ENCODE assay signal across 9 mouse cellular contexts in genomic region chr5:123128426-123129169, GRCm38 (mm10). TPM values are rescaled to one million over a fixed set of nuclear protein-coding genes. Genes with fewer than 3 reads are reported as not detected.
DNase-seq lines count a peak whose midpoint lies in the region; ATAC-seq and TF ChIP-seq lines count a peak whose summit lies in the region.
"Had no signal": no experiment of that assay in that cellular context is flagged by ENCODE, and none has a peak within 500 bp of the region (broad histone marks: within the 10 kb centered on the region; RNA-seq: fewer than 3 reads in every experiment).

No protein-coding gene starts in this region.

- peak overlapping the region; percentile 7; the same call in 1 of the 2 replicates for H3K9ac ChIP-seq in heart, embryonic 11.5 days (ENCODE audit: low read depth, low read length)
- 0 out of 2 replicates have a peak overlapping the region, but pooled peaks have one; percentile 19 for H3K9ac ChIP-seq in lung, postnatal 0 days (replicated peaks; ENCODE audit: low read depth)
- peak overlapping the region; percentile 13; the same call in 1 of the 2 replicates for H3K9ac ChIP-seq in stomach, embryonic 16.5 days (ENCODE audit: low read length)
- no peak overlapping the region for H3K9ac ChIP-seq in intestine, postnatal 0 days (ENCODE audit: low read depth, low read length)

- H3K9me3 ChIP-seq in heart, embryonic 11.5 days (replicated peaks; ENCODE audit: control insufficient read depth, low read length) = no peaks in the 10 kb centered on the region
- no peaks in the 10 kb centered on the region for H3K9me3 ChIP-seq in lung, postnatal 0 days (ENCODE audit: low read length)
- H3K9me3 ChIP-seq in stomach, embryonic 16.5 days (replicated peaks; ENCODE audit: control insufficient read depth, low read length) = no peaks in the 10 kb centered on the region
- no peaks in the 10 kb centered on the region for H3K9me3 ChIP-seq in intestine, postnatal 0 days (ENCODE audit: control insufficient read depth)

- WGBS in cerebellum, adult 2 months = 58% methylated on average over 10 of the region's 10 CpGs
- WGBS in heart, embryonic 11.5 days (ENCODE audit: insufficient replicate concordance) = 46% methylated on average over 10 of the region's 10 CpGs
- WGBS in lung, postnatal 0 days = 36% methylated on average over 10 of the region's 10 CpGs
- 60% methylated on average over 10 of the region's 10 CpGs for WGBS in stomach, embryonic 16.5 days
- WGBS in intestine, postnatal 0 days = 73% methylated on average over 10 of the region's 10 CpGs
- 52% methylated on average over 10 of the region's 10 CpGs for WGBS in kidney, adult 2 months

- DNase-seq in cerebellum, adult 9-11 months = peak; percentile 40
- no peak for DNase-seq in cerebellum, adult 2 months
- peak; percentile 68 for DNase-seq in lung, postnatal 0 days (ENCODE audit: low spot score)
- DNase-seq in urinary bladder, postnatal 25 days (ENCODE audit: low spot score) = no peak
- no peak for DNase-seq in kidney, adult 2 months
- DNase-seq: kidney, postnatal 14 days had no signal

- no peak for TF ChIP-seq EP300 in lung, postnatal 0 days (IDR thresholded peaks at IDR 0.05)

- no peak for ATAC-seq in heart, embryonic 11.5 days (replicated peaks; ENCODE audit: insufficient number of reproducible peaks, low FRiP score, low TSS enrichment)
- ATAC-seq in lung, postnatal 0 days = 0 out of 2 replicates have a peak, but pooled peaks have one; percentile 10
- ATAC-seq in stomach, embryonic 16.5 days (ENCODE audit: insufficient read depth, low FRiP score) = no peak
- ATAC-seq in intestine, postnatal 0 days = no peak

- no peak overlapping the region for H3K4me3 ChIP-seq in cerebellum, adult 2 months (replicated peaks; ENCODE audit: insufficient read depth, low read depth, low read length)
- H3K4me3 ChIP-seq in heart, embryonic 11.5 days (ENCODE audit: low read depth, low read length) = no peak overlapping the region
- no peak overlapping the region for H3K4me3 ChIP-seq in lung, postnatal 0 days (ENCODE audit: low read depth, low read length)
- H3K4me3 ChIP-seq in stomach, embryonic 16.5 days (replicated peaks; ENCODE audit: low read length) = no peak overlapping the region
- no peak overlapping the region for H3K4me3 ChIP-seq in intestine, postnatal 0 days (ENCODE audit: low read depth, low read length)
- H3K4me3 ChIP-seq in kidney, adult 2 months (ENCODE audit: insufficient read depth, low read depth, low read length) = no peak overlapping the region

- H3K27me3 ChIP-seq in cerebellum, adult 2 months (ENCODE audit: control insufficient read depth, insufficient read depth, low read length) = no peaks in the 10 kb centered on the region
- no peaks in the 10 kb centered on the region for H3K27me3 ChIP-seq in heart, embryonic 11.5 days (ENCODE audit: control insufficient read depth, insufficient read depth, low read length)
- H3K27me3 ChIP-seq in lung, postnatal 0 days (replicated peaks; ENCODE audit: insufficient read depth, low read length) = no peaks in the 10 kb centered on the region
- no peaks in the 10 kb centered on the region for H3K27me3 ChIP-seq in stomach, embryonic 16.5 days (ENCODE audit: control insufficient read depth, insufficient read depth, low read length)
- no peaks in the 10 kb centered on the region for H3K27me3 ChIP-seq in intestine, postnatal 0 days (replicated peaks; ENCODE audit: control insufficient read depth, insufficient read depth, low read length)
- H3K27me3 ChIP-seq in kidney, adult 2 months (replicated peaks; ENCODE audit: control insufficient read depth, insufficient read depth, low read length) = no peaks in the 10 kb centered on the region

- TF ChIP-seq CTCF in cerebellum, adult 2 months (IDR thresholded peaks at IDR 0.05; ENCODE audit: borderline replicate concordance, insufficient read depth, low read depth, low read length) = no peak
- TF ChIP-seq CTCF in lung, postnatal 0 days (IDR thresholded peaks at IDR 0.05) = no peak
- TF ChIP-seq CTCF in intestine, postnatal 0 days (IDR thresholded peaks at IDR 0.05; ENCODE audit: low read depth) = no peak
- TF ChIP-seq CTCF in kidney, adult 2 months (conservative IDR thresholded peaks at IDR 0.05; ENCODE audit: insufficient read depth, insufficient read length, low read depth, low read length) = no peak

- peaks cover under 1% of the 10 kb centered on the region; the same call in 1 of the 2 replicates for H3K4me1 ChIP-seq in cerebellum, adult 2 months (ENCODE audit: control insufficient read depth, insufficient read depth, low read length)
- peaks cover 23% of the 10 kb centered on the region for H3K4me1 ChIP-seq in heart, embryonic 11.5 days (ENCODE audit: control insufficient read depth, insufficient read depth, low read length)
- peaks cover 7% of the 10 kb centered on the region for H3K4me1 ChIP-seq in lung, postnatal 0 days (ENCODE audit: insufficient read depth, low read depth, low read length)
- peaks cover 19% of the 10 kb centered on the region for H3K4me1 ChIP-seq in stomach, embryonic 16.5 days (ENCODE audit: control insufficient read depth, insufficient read depth, low read length)
- no peaks in the 10 kb centered on the region; the same call in none of the 2 replicates for H3K4me1 ChIP-seq in intestine, postnatal 0 days (replicated peaks; ENCODE audit: control insufficient read depth, insufficient read depth, low read length)
- H3K4me1 ChIP-seq in kidney, adult 2 months (ENCODE audit: control insufficient read depth, insufficient read depth, low read length) = peaks cover 3% of the 10 kb centered on the region; the same call in 1 of the 2 replicates

- H3K36me3 ChIP-seq in heart, embryonic 11.5 days (ENCODE audit: control insufficient read depth, insufficient read depth, low read length) = no peaks in the 10 kb centered on the region
- no peaks in the 10 kb centered on the region; the same call in 1 of the 2 replicates for H3K36me3 ChIP-seq in lung, postnatal 0 days (ENCODE audit: insufficient read depth, low read length)
- no peaks in the 10 kb centered on the region for H3K36me3 ChIP-seq in stomach, embryonic 16.5 days (ENCODE audit: control insufficient read depth, insufficient read depth, low read length)
- H3K36me3 ChIP-seq in intestine, postnatal 0 days (ENCODE audit: control insufficient read depth, insufficient read depth) = no peaks in the 10 kb centered on the region; the same call in 1 of the 2 replicates
- H3K36me3 ChIP-seq in kidney, adult 2 months (ENCODE audit: control insufficient read depth, insufficient read depth, low read length) = peaks cover 1% of the 10 kb centered on the region; the same call in 1 of the 2 replicates

- no peak overlapping the region for H3K4me2 ChIP-seq in heart, embryonic 11.5 days
- H3K4me2 ChIP-seq in lung, postnatal 0 days (replicated peaks; ENCODE audit: low read depth, low read length) = 0 out of 2 replicates have a peak overlapping the region, but pooled peaks have one; percentile 5
- no peak overlapping the region for H3K4me2 ChIP-seq in stomach, embryonic 16.5 days (ENCODE audit: low read depth, low read length)
- H3K4me2 ChIP-seq in intestine, postnatal 0 days (replicated peaks; ENCODE audit: low read depth) = no peak overlapping the region

- H3K27ac ChIP-seq in cerebellum, adult 2 months (ENCODE audit: insufficient read depth, low read length) = no peak overlapping the region
- no peak overlapping the region for H3K27ac ChIP-seq in heart, embryonic 11.5 days (ENCODE audit: low read depth, low read length)
- H3K27ac ChIP-seq in lung, postnatal 0 days (ENCODE audit: low read length) = peak overlapping the region; percentile 47; the same call in 1 of the 2 replicates
- no peak overlapping the region for H3K27ac ChIP-seq in stomach, embryonic 16.5 days (ENCODE audit: low read length)
- H3K27ac ChIP-seq in intestine, postnatal 0 days (ENCODE audit: low read depth, low read length) = no peak overlapping the region
- no peak overlapping the region for H3K27ac ChIP-seq in kidney, adult 2 months (ENCODE audit: insufficient read depth, low read depth, low read length)

- TF ChIP-seq POLR2A in cerebellum, adult 2 months (IDR thresholded peaks at IDR 0.05; ENCODE audit: borderline replicate concordance, insufficient read depth, low read length) = no peak
- TF ChIP-seq POLR2A in kidney, adult 2 months (IDR thresholded peaks at IDR 0.05; ENCODE audit: low read depth, low read length) = no peak

RNA-seq across cellular contexts. Expression of gene Rhof, which starts 3.9 kb away (rescaled TPM):
- 27.0 and 32.3 TPM in 2 replicates for polyA plus RNA-seq in cerebellum, adult 2 months (2012; rRNA removed)
- 1.4 and 1.7 TPM in 2 replicates for polyA plus RNA-seq in heart, embryonic 11.5 days (2014; fragmentation: Nextera tagmentation; extraction: Ambion mirVana)
- 12.4 and 16.8 TPM in 2 replicates for polyA plus RNA-seq in lung, postnatal 0 days (2015; fragmentation: Nextera tagmentation; extraction: Ambion mirVana)
- 2.6 and 3.7 TPM in 2 replicates for polyA plus RNA-seq in stomach, embryonic 16.5 days (2015; fragmentation: Nextera tagmentation; extraction: Ambion mirVana)
- 17.0 TPM in 2 replicates for polyA plus RNA-seq in intestine, postnatal 0 days (2015; fragmentation: Nextera tagmentation; extraction: Ambion mirVana)
- 12.1 and 13.4 TPM in 2 replicates for polyA plus RNA-seq in kidney, adult 2 months (2012; rRNA removed)

RNA-seq across cellular contexts. Expression of gene Setd1b, which starts 13.4 kb away (rescaled TPM):
- polyA plus RNA-seq in cerebellum, adult 2 months (2012; rRNA removed) = 14.9 and 17.0 TPM in 2 replicates
- polyA plus RNA-seq in heart, embryonic 11.5 days (2014; fragmentation: Nextera tagmentation; extraction: Ambion mirVana) = 6.4 and 8.0 TPM in 2 replicates
- polyA plus RNA-seq in lung, postnatal 0 days (2015; fragmentation: Nextera tagmentation; extraction: Ambion mirVana) = 6.2 and 7.2 TPM in 2 replicates
- 6.7 and 7.7 TPM in 2 replicates for polyA plus RNA-seq in stomach, embryonic 16.5 days (2015; fragmentation: Nextera tagmentation; extraction: Ambion mirVana)
- 5.4 and 6.7 TPM in 2 replicates for polyA plus RNA-seq in intestine, postnatal 0 days (2015; fragmentation: Nextera tagmentation; extraction: Ambion mirVana)
- polyA plus RNA-seq in kidney, adult 2 months (2012; rRNA removed) = 6.7 and 8.8 TPM in 2 replicates

RNA-seq across cellular contexts. Expression of gene Psmd9, which starts 40.6 kb away (rescaled TPM):
- polyA plus RNA-seq in cerebellum, adult 2 months (2012; rRNA removed) = 28.4 and 29.9 TPM in 2 replicates
- 59.5 and 66.7 TPM in 2 replicates for polyA plus RNA-seq in heart, embryonic 11.5 days (2014; fragmentation: Nextera tagmentation; extraction: Ambion mirVana)
- 61.3 and 62.0 TPM in 2 replicates for polyA plus RNA-seq in lung, postnatal 0 days (2015; fragmentation: Nextera tagmentation; extraction: Ambion mirVana)
- polyA plus RNA-seq in stomach, embryonic 16.5 days (2015; fragmentation: Nextera tagmentation; extraction: Ambion mirVana) = 67.5 and 71.0 TPM in 2 replicates
- 50.9 and 57.5 TPM in 2 replicates for polyA plus RNA-seq in intestine, postnatal 0 days (2015; fragmentation: Nextera tagmentation; extraction: Ambion mirVana)
- polyA plus RNA-seq in kidney, adult 2 months (2012; rRNA removed) = 34.2 and 35.1 TPM in 2 replicates

RNA-seq across cellular contexts. Expression of gene Hpd, which starts 53.9 kb away (rescaled TPM):
- polyA plus RNA-seq in cerebellum, adult 2 months (2012; rRNA removed) = not detected in 2 replicates
- not detected in 2 replicates for polyA plus RNA-seq in heart, embryonic 11.5 days (2014; fragmentation: Nextera tagmentation; extraction: Ambion mirVana)
- 0.19 TPM in 1 of 2 replicates, not detected in the other for polyA plus RNA-seq in lung, postnatal 0 days (2015; fragmentation: Nextera tagmentation; extraction: Ambion mirVana)
- 3.3 and 4.1 TPM in 2 replicates for polyA plus RNA-seq in stomach, embryonic 16.5 days (2015; fragmentation: Nextera tagmentation; extraction: Ambion mirVana)
- polyA plus RNA-seq in intestine, postnatal 0 days (2015; fragmentation: Nextera tagmentation; extraction: Ambion mirVana) = 3.9 and 4.7 TPM in 2 replicates
- polyA plus RNA-seq in kidney, adult 2 months (2012; rRNA removed) = 418 and 439 TPM in 2 replicates

Comparison
In these comparisons a context has a peak if more than half of its experiments do, and no peak if none do; other contexts are left out.
1. DNase-seq: peak in cerebellum, adult 9-11 months (single experiment) and lung, postnatal 0 days (single experiment); none in cerebellum, adult 2 months (0 of 2), urinary bladder, postnatal 25 days (single experiment) and kidney, adult 2 months (single experiment).